Mouse (Mus musculus) inflammation-experienced regulatory T-cells, adult 6 months (primary cell): ENCODE measurements around the gene Pin4. TPM values are rescaled to one million over a fixed set of nuclear protein-coding genes. Genes with fewer than 3 reads are reported as not detected.
"Not testable (repeated sequence)": the region's sequence is repeated elsewhere in the genome, so short reads cannot be mapped to it uniquely, and the experiment has no call there.

Experiments used
- ATAC-seq: one replicate; pipeline ENCODE4 v1.8.0; 2017
- polyA plus RNA-seq, 3 experiments: library from polyadenylated mRNA; unstranded; fragments of 100-300 nt; shearing (Covaris generic); gene quantifications; one replicate each; pipeline ENCODE4 v1.2.1; 2017

Gene Pin4
- polyA plus RNA-seq = 10 to 100 TPM; 39.7 to 49.5 (median 45.1) TPM

- ATAC-seq = peak; percentile 100
These were observed at the start of gene Pin4 for GRCm38 (mm10) chrX:102119042-102119864. Pin4 (plus strand) TSS chrX:102119447.

GRCm38 (mm10) chrX:102070591-102071471 lies 48.4 kb upstream of the Pin4 start, which contains the start of gene Rtl5:
Rtl5 (minus strand) TSS chrX:102071304.
- ATAC-seq = peak; percentile 69

- ATAC-seq = no peak
These were observed 47.7 kb upstream of the Pin4 start for GRCm38 (mm10) chrX:102071517-102071916.

- ATAC-seq = no peak
These were observed 45.5 kb upstream of the Pin4 start for GRCm38 (mm10) chrX:102073605-102074325.

GRCm38 (mm10) chrX:102074435-102074834 lies 44.8 kb upstream of the Pin4 start:
- ATAC-seq = no peak

- no peak for ATAC-seq
These were observed 44.1 kb upstream of the Pin4 start for GRCm38 (mm10) chrX:102075158-102075557.

GRCm38 (mm10) chrX:102076886-102077765 lies 42.1 kb upstream of the Pin4 start:
- no peak for ATAC-seq

GRCm38 (mm10) chrX:102081076-102081475 lies 38.2 kb upstream of the Pin4 start:
- no peak for ATAC-seq

GRCm38 (mm10) chrX:102081573-102082279 lies 37.5 kb upstream of the Pin4 start:
- ATAC-seq = no peak

- ATAC-seq = no peak
These were observed 36.9 kb upstream of the Pin4 start for GRCm38 (mm10) chrX:102082340-102082739.

- no peak for ATAC-seq
These were observed 33.3 kb upstream of the Pin4 start for GRCm38 (mm10) chrX:102085798-102086443.

- no peak for ATAC-seq
These were observed 28.6 kb upstream of the Pin4 start for GRCm38 (mm10) chrX:102090605-102091004.

- no peak for ATAC-seq
These were observed 24.8 kb upstream of the Pin4 start for GRCm38 (mm10) chrX:102094381-102094904.

GRCm38 (mm10) chrX:102101886-102102285 lies 17.4 kb upstream of the Pin4 start:
- ATAC-seq = no peak

- ATAC-seq = not testable (repeated sequence)
These were observed 15.4 kb upstream of the Pin4 start for GRCm38 (mm10) chrX:102103830-102104229.

GRCm38 (mm10) chrX:102109349-102109748 lies 9.9 kb upstream of the Pin4 start:
- ATAC-seq = not testable (repeated sequence)

GRCm38 (mm10) chrX:102115676-102116075 lies 3.6 kb upstream of the Pin4 start:
- ATAC-seq = no peak

- no peak for ATAC-seq
These were observed 2.1 kb downstream of the Pin4 start for GRCm38 (mm10) chrX:102121321-102121720.

- ATAC-seq = no peak
These were observed 21.9 kb downstream of the Pin4 start for GRCm38 (mm10) chrX:102141157-102141556.
